Mouse (Mus musculus): ENCODE results near the gene Tnks2. TPM values are rescaled to one million over a fixed set of nuclear protein-coding genes. Genes with fewer than 3 reads are reported as not detected.

Tnks2 gene
- polyA plus RNA-seq, 1 experiment from 2014 or later: 95.9 TPM

- Histone ChIP-seq H3K36me3 (ENCODE audit: control insufficient read depth, insufficient read depth, low read length) (peaks cover 22% of the 10 kb centered on the region), H3K9me3 (ENCODE audit: control insufficient read depth, low read length) (no peaks in the 10 kb centered on the region), H3K27ac (replicated peaks; ENCODE audit: low read depth, low read length) (peak overlapping the region; percentile 84), H3K4me1 (ENCODE audit: control insufficient read depth, insufficient read depth, low read length) (peaks cover 10% of the 10 kb centered on the region), H3K9ac (replicated peaks; ENCODE audit: low read length) (peak overlapping the region; percentile 23; the same call in 1 of the 2 replicates), H3K4me2 (ENCODE audit: low read length) (peak overlapping the region; percentile 25), H3K27me3 (ENCODE audit: control insufficient read depth, insufficient read depth, low read length) (no peaks in the 10 kb centered on the region), H3K4me3 (replicated peaks; ENCODE audit: low read depth, low read length) (no peak overlapping the region)
- ATAC-seq (ENCODE audit: low FRiP score, low TSS enrichment) (peak; percentile 87), DNase-seq (peak; percentile 84)
- WGBS: 3% methylated on average over 10 of the region's 10 CpGs
These were observed 62.9 kb downstream of the Tnks2 start for GRCm38 (mm10) chr19:36896791-36897569.

GRCm38 (mm10) chr19:36897778-36898177, 63.7 kb downstream of the Tnks2 start:
- Histone ChIP-seq H3K9ac (replicated peaks; ENCODE audit: low read length) (no peak overlapping the region), H3K27ac (replicated peaks; ENCODE audit: low read depth, low read length) (0 out of 2 replicates have a peak overlapping the region, but pooled peaks have one; percentile 20), H3K4me1 (ENCODE audit: control insufficient read depth, insufficient read depth, low read length) (peaks cover 13% of the 10 kb centered on the region), H3K27me3 (ENCODE audit: control insufficient read depth, insufficient read depth, low read length) (no peaks in the 10 kb centered on the region), H3K4me3 (replicated peaks; ENCODE audit: low read depth, low read length) (no peak overlapping the region), H3K9me3 (ENCODE audit: control insufficient read depth, low read length) (no peaks in the 10 kb centered on the region), H3K4me2 (ENCODE audit: low read length) (no peak overlapping the region), H3K36me3 (ENCODE audit: control insufficient read depth, insufficient read depth, low read length) (peaks cover 19% of the 10 kb centered on the region)
- ATAC-seq (ENCODE audit: low FRiP score, low TSS enrichment): no peak
- WGBS: 44% methylated on average over 9 of the region's 9 CpGs
- peak; percentile 68 for DNase-seq

- Histone ChIP-seq H3K4me3 (replicated peaks; ENCODE audit: low read depth, low read length) (peak overlapping the region; percentile 49; the same call in 1 of the 2 replicates), H3K27ac (replicated peaks; ENCODE audit: low read depth, low read length) (peak overlapping the region; percentile 85; the same call in 1 of the 2 replicates), H3K27me3 (ENCODE audit: control insufficient read depth, insufficient read depth, low read length) (no peaks in the 10 kb centered on the region), H3K36me3 (ENCODE audit: control insufficient read depth, insufficient read depth, low read length) (no peaks in the 10 kb centered on the region), H3K4me1 (ENCODE audit: control insufficient read depth, insufficient read depth, low read length) (peaks cover 19% of the 10 kb centered on the region), H3K4me2 (ENCODE audit: low read length) (peak overlapping the region; percentile 82), H3K9me3 (ENCODE audit: control insufficient read depth, low read length) (no peaks in the 10 kb centered on the region), H3K9ac (replicated peaks; ENCODE audit: low read length) (peak overlapping the region; percentile 74)
- WGBS: 27% methylated on average over 7 of the region's 7 CpGs
- DNase-seq: peak; percentile 38
- no peak for ATAC-seq (ENCODE audit: low FRiP score, low TSS enrichment)
These were observed 69.3 kb downstream of the Tnks2 start for GRCm38 (mm10) chr19:36903377-36903776.

GRCm38 (mm10) chr19:36904211-36905007, 70.4 kb downstream of the Tnks2 start:
- Histone ChIP-seq H3K36me3 (ENCODE audit: control insufficient read depth, insufficient read depth, low read length) (no peaks in the 10 kb centered on the region), H3K4me1 (ENCODE audit: control insufficient read depth, insufficient read depth, low read length) (peaks cover 19% of the 10 kb centered on the region), H3K27ac (replicated peaks; ENCODE audit: low read depth, low read length) (peak overlapping the region; percentile 85), H3K9ac (replicated peaks; ENCODE audit: low read length) (peak overlapping the region; percentile 74), H3K4me2 (ENCODE audit: low read length) (peak overlapping the region; percentile 82), H3K9me3 (ENCODE audit: control insufficient read depth, low read length) (no peaks in the 10 kb centered on the region), H3K27me3 (ENCODE audit: control insufficient read depth, insufficient read depth, low read length) (no peaks in the 10 kb centered on the region), H3K4me3 (replicated peaks; ENCODE audit: low read depth, low read length) (peak overlapping the region; percentile 49)
- peak; percentile 86 for DNase-seq
- peak; percentile 91 for ATAC-seq (ENCODE audit: low FRiP score, low TSS enrichment)
- 1% methylated on average over 41 of the region's 41 CpGs for WGBS

DNA sequence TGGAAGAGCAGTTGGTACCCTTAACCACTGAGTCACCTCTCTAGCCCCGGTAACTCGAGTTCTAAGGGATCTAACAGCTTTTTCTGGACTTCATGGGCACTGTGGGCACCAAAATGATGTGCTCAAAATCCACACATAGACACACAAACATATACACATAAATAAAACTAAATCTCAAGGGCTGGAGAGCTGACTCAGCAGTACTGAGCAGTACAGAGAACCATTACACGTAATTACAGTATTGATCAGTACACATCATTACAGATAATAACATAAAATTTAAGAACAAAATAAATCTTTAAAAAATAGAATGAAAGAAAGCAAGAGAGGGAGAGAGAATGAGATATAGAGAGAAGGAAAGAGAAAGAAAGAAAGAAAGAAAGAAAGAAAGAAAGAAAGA, 75.1 kb downstream of the Tnks2 start:
- Histone ChIP-seq H3K27ac (replicated peaks; ENCODE audit: low read depth, low read length) (no peak overlapping the region), H3K9ac (replicated peaks; ENCODE audit: low read length) (no peak overlapping the region), H3K4me2 (ENCODE audit: low read length) (no peak overlapping the region), H3K9me3 (ENCODE audit: control insufficient read depth, low read length) (no peaks in the 10 kb centered on the region), H3K27me3 (ENCODE audit: control insufficient read depth, insufficient read depth, low read length) (no peaks in the 10 kb centered on the region), H3K4me3 (replicated peaks; ENCODE audit: low read depth, low read length) (no peak overlapping the region), H3K36me3 (ENCODE audit: control insufficient read depth, insufficient read depth, low read length) (no peaks in the 10 kb centered on the region), H3K4me1 (ENCODE audit: control insufficient read depth, insufficient read depth, low read length) (0 out of 2 replicates have a peak, but pooled peaks cover 11% of the 10 kb centered on the region)
- WGBS: 87% methylated on average over 3 of the region's 3 CpGs
- DNase-seq (no peak), ATAC-seq (ENCODE audit: low FRiP score, low TSS enrichment) (no peak)

- ATAC-seq (ENCODE audit: low FRiP score, low TSS enrichment): no peak
- no peak overlapping the region for H3K4me3 ChIP-seq (replicated peaks; ENCODE audit: low read depth, low read length)
- WGBS: 18% methylated on average over 9 of the region's 9 CpGs
- 0 out of 2 replicates have a peak, but pooled peaks cover 7% of the 10 kb centered on the region for H3K4me1 ChIP-seq (ENCODE audit: control insufficient read depth, insufficient read depth, low read length)
- H3K27ac ChIP-seq (replicated peaks; ENCODE audit: low read depth, low read length): 0 out of 2 replicates have a peak overlapping the region, but pooled peaks have one; percentile 16
- H3K9ac ChIP-seq (replicated peaks; ENCODE audit: low read length): no peak overlapping the region
- no peaks in the 10 kb centered on the region for H3K27me3 ChIP-seq (ENCODE audit: control insufficient read depth, insufficient read depth, low read length)
- H3K4me2 ChIP-seq (ENCODE audit: low read length): no peak overlapping the region
- H3K9me3 ChIP-seq (ENCODE audit: control insufficient read depth, low read length): no peaks in the 10 kb centered on the region
- no peaks in the 10 kb centered on the region for H3K36me3 ChIP-seq (ENCODE audit: control insufficient read depth, insufficient read depth, low read length)
- peak; percentile 80 for DNase-seq
These were observed 75.8 kb downstream of the Tnks2 start for GRCm38 (mm10) chr19:36909676-36910292.

DNA sequence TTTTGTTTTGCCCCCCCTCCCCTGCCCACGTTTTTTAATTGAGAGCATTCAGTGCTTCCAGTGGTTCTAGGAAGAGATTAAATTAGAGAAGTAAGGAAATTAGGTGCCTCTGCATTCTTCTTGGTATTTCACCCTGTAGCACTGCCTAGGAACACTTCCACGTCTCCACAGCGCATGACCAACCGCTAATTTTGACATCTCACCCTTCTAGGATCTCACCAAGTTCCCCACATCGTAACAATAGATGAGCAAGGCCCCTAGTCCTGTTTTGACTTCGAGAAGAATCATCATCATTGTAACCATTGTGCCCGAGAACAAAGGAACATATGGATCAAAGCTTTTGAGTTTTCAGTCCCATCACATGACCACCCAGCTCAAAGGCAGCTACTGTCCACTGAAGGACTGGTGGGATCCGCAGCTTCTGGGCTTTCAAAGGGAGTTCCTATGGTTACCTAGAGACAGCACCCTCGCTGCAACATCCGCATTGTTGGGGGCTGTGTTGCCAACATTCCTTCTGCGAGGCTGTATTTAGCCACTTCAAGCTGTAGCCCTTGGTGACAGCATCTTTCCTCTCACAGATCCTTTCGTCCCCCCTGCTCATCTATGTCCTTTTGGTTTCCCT, 76.5 kb downstream of the Tnks2 start:
- no peaks in the 10 kb centered on the region for H3K9me3 ChIP-seq (ENCODE audit: control insufficient read depth, low read length)
- DNase-seq: peak; percentile 73
- no peak overlapping the region for H3K9ac ChIP-seq (replicated peaks; ENCODE audit: low read length)
- 5% methylated on average over 12 of the region's 12 CpGs for WGBS
- H3K36me3 ChIP-seq (ENCODE audit: control insufficient read depth, insufficient read depth, low read length): no peaks in the 10 kb centered on the region
- ATAC-seq (ENCODE audit: low FRiP score, low TSS enrichment): peak; percentile 82
- no peak overlapping the region for H3K4me3 ChIP-seq (replicated peaks; ENCODE audit: low read depth, low read length)
- 0 out of 2 replicates have a peak overlapping the region, but pooled peaks have one; percentile 16 for H3K27ac ChIP-seq (replicated peaks; ENCODE audit: low read depth, low read length)
- H3K4me2 ChIP-seq (ENCODE audit: low read length): no peak overlapping the region
- no peaks in the 10 kb centered on the region for H3K27me3 ChIP-seq (ENCODE audit: control insufficient read depth, insufficient read depth, low read length)
- H3K4me1 ChIP-seq (ENCODE audit: control insufficient read depth, insufficient read depth, low read length): 0 out of 2 replicates have a peak, but pooled peaks cover 7% of the 10 kb centered on the region

DNA sequence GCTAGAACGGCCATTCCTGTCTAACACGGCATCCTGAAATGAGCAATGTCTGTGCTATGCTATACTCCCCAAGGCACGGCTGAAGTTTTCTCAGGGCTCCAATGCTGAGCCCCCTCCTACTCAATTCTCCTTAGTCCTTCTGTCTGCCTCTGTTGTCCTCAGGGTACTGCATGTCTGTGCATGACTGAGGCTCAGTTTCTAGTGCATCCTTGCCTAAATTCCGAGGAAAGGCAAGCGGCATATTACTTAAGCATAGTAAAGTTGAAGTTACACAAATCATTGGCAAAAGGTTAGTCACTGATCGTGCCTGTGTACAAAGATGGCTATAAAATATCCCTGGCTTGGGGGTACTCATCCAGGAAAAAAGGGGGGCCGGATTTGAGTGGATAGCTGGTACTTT, 79.0 kb downstream of the Tnks2 start:
- Histone ChIP-seq H3K36me3 (ENCODE audit: control insufficient read depth, insufficient read depth, low read length) (no peaks in the 10 kb centered on the region), H3K9me3 (ENCODE audit: control insufficient read depth, low read length) (no peaks in the 10 kb centered on the region), H3K27me3 (ENCODE audit: control insufficient read depth, insufficient read depth, low read length) (no peaks in the 10 kb centered on the region), H3K4me1 (ENCODE audit: control insufficient read depth, insufficient read depth, low read length) (0 out of 2 replicates have a peak, but pooled peaks cover 11% of the 10 kb centered on the region), H3K4me3 (replicated peaks; ENCODE audit: low read depth, low read length) (no peak overlapping the region), H3K27ac (replicated peaks; ENCODE audit: low read depth, low read length) (no peak overlapping the region), H3K4me2 (ENCODE audit: low read length) (no peak overlapping the region), H3K9ac (replicated peaks; ENCODE audit: low read length) (no peak overlapping the region)
- WGBS: 82% methylated on average over 7 of the region's 7 CpGs
- DNase-seq (no peak), ATAC-seq (ENCODE audit: low FRiP score, low TSS enrichment) (no peak)
